Comparison of ENCODE assay signal across 12 mouse cellular contexts in genomic region chr6:106462403-106462802, GRCm38 (mm10).
"Had no signal": no experiment of that assay in that cellular context is flagged by ENCODE, and none has a peak within 500 bp of the region (broad histone marks: within the 10 kb centered on the region; RNA-seq: fewer than 3 reads in every experiment).

No protein-coding gene starts in this region.

- DNase-seq: lung, adult 18-20 months; lung, embryonic 14.5 days; lung, postnatal 10 days; lung, postnatal 4 days; midbrain, embryonic 14.5 days; retina, postnatal 1 day; right cerebral cortex, postnatal 14 days; spleen, adult 18-20 months; thymus, adult 18-20 months; thymus, postnatal 14 days; thymus, postnatal 36 days had no signal

- ATAC-seq: midbrain, embryonic 16.5 days had no signal
